Mouse (Mus musculus) bone marrow macrophage, adult 2 months (primary cell): ENCODE data around the gene Nudcd3. TPM values are rescaled to one million over a fixed set of nuclear protein-coding genes. Genes with fewer than 3 reads are reported as not detected.

ENCODE experiments used
- H3K27ac ChIP-seq: 2 replicates; pipeline ENCODE4 v1.5.1; 2012; ENCODE audit warnings: low read depth, low read length; ENCODE audit not compliant: insufficient read depth
- H3K4me1 ChIP-seq: 2 replicates; pipeline ENCODE4 v1.6.1; 2012; ENCODE audit warnings: low read length; ENCODE audit not compliant: control insufficient read depth, insufficient read depth
- H3K4me3 ChIP-seq: 2 replicates; pipeline ENCODE4 v1.5.1; 2012; ENCODE audit warnings: mild to moderate bottlenecking, low read length, moderate library complexity; ENCODE audit not compliant: insufficient read depth
- CTCF ChIP-seq: IDR thresholded peaks from 2 replicates; pipeline ENCODE4 v1.5.1; 2012; ENCODE audit warnings: low read depth, mild to moderate bottlenecking, low read length, moderate library complexity
- POLR2A ChIP-seq: IDR thresholded peaks from 2 replicates; pipeline ENCODE4 v1.6.1; 2012; ENCODE audit warnings: mild to moderate bottlenecking, low read depth, low read length, borderline replicate concordance
- polyA plus RNA-seq: library from polyadenylated mRNA; stranded (reverse); fragments of >200 nt; gene quantifications from 2 replicates; pipeline ENCODE4 v1.2.4, GENCODE M21; 2012; ENCODE audit not compliant: missing spikeins, insufficient read depth, insufficient read length

Nudcd3 gene
- 30.6 and 35.0 TPM in 2 replicates for polyA plus RNA-seq

GRCm38 (mm10) chr11:6200087-6200569 lies at the start of gene Nudcd3:
Nudcd3 (minus strand) TSS chr11:6200415.
- TF ChIP-seq CTCF (no peak), POLR2A (no peak)
- Histone ChIP-seq H3K4me3 (peak within 1 kb of the TSS; percentile 95), H3K27ac (peak within 1 kb of the TSS; percentile 97), H3K4me1 (peaks cover 20% of the 10 kb centered on the region)

DNA sequence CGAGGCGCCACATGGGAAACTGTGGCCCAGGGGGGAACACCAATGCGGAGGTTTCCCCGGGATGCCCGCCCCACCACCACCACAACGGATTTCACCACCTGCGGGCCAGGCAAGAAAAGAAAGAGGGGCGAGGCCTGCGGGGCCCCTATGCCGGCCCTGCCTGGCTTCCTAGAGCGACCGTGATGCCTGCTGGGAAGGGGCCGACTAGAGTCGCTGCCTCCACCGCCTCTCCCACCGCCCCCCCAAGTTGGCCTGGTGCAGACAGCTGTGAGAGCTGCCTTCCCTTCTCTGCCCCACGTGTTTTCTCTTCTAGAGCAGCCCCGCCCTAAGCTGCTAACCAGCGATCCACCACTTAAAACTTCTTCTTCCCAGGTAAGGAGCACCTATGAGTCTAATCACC lies 44.5 kb upstream of the Nudcd3 start:
- Histone ChIP-seq H3K27ac (no peak overlapping the region), H3K4me3 (no peak overlapping the region), H3K4me1 (no peaks in the 10 kb centered on the region)
- TF ChIP-seq CTCF = no peak
- TF ChIP-seq POLR2A = no peak

DNA sequence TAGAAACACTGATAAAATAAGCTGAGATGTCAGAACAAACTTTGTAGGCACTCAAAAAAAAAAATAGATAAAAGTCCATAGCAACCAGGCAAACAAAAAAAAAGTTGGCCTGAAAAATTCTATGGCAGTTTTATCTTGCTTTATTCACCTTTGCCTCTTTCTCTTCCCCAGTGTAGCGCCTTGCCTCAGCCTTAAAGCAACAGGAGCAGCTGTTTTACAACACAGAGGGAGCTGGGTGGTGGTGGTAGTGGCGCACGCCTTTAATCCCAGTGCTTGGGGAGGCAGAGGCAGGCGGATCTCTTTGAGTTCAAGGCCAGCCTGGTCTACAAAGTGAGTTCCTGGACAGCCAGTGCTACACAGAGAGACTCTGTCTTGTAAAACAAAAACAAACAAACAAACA lies 32.8 kb upstream of the Nudcd3 start:
- Histone ChIP-seq H3K27ac (no peak overlapping the region), H3K4me1 (no peaks in the 10 kb centered on the region), H3K4me3 (no peak overlapping the region)
- TF ChIP-seq POLR2A (no peak), CTCF (no peak)

DNA sequence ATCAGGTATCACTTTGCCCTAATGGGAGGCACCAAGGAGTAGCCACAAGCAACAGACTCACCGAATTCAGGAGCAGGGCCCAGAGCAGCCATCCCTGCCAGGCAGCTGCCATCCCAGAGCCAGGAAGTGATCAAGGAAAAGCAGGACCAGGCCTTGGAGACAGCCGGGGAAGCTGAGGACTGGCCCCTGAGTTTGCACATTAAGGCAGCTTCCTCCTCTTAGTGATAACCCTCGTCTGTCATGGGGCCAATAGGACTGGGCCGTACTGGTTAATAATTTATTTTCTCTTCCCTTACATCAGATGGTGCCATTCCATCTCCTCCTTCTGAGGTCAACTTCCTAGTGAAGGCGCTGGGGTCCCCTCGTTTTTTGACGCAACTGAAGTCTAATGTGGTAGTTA lies 29.8 kb upstream of the Nudcd3 start, which contains the start of gene Npc1l1:
TSS of gene Npc1l1 (minus strand) at position 132 of the 400 bp plus-strand sequence.
- no peak within 1 kb of the TSS for H3K4me3 ChIP-seq
- no peaks in the 10 kb centered on the region for H3K4me1 ChIP-seq
- TF ChIP-seq CTCF (no peak), POLR2A (no peak)
- no peak within 1 kb of the TSS for H3K27ac ChIP-seq

DNA sequence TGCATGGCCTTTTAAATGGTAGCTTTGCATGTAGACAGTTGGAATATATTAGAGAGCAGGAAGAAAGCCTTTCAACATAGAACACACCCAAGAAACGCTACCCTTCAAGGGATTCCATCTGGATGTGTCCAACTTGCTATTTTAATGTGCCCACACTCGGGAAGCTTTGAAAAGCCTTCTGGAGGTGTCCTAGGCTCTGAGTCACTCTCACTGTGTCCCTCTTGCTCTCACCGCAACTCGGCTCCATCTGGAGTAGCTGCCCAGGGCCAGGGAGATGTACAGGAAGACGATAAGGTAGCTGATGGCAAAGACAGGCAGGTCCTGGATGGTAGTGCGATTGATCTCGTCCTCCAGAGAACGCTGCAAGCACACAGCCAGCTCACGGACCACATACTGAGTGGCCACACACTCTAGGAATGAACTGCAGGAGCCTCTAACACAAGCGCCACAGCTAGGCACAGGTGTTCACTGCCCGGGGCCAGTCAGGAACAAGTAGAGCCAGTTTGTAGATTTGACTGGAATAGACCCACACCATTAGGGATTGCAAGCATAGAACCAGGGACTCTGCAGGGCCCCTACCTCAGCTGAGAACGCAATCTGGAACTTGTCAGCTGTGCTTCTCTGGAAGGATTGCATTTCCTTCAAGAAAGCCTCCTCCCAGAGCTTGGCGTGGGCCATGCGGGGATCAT lies 24.5 kb upstream of the Nudcd3 start:
- H3K4me3 ChIP-seq = no peak overlapping the region
- no peaks in the 10 kb centered on the region for H3K4me1 ChIP-seq
- H3K27ac ChIP-seq = no peak overlapping the region
- TF ChIP-seq CTCF = no peak
- TF ChIP-seq POLR2A = no peak

DNA sequence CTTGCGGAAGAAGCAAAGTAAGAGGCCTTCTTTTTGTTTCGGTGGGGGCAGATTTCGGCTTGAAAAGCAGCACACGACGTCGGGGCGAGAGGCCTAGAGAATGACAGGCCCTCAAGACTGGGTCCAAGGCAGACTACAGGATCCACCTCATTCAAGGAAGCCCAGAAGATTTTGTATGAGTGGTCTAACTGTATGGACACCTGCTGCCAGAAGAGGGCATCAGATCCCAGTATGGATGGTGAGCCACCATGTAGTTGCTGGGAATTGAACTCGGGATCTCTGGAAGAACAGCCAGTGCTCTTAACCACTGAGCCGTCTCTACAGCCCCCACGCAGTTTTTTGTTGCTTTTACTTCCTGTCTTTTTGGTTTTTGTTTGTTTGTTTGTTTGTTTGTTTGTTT lies 22.0 kb upstream of the Nudcd3 start:
- Histone ChIP-seq H3K27ac (no peak overlapping the region), H3K4me1 (no peaks in the 10 kb centered on the region), H3K4me3 (no peak overlapping the region)
- TF ChIP-seq CTCF (no peak), POLR2A (no peak)

- TF ChIP-seq CTCF (no peak), POLR2A (no peak)
- Histone ChIP-seq H3K4me3 (no peak overlapping the region), H3K27ac (no peak overlapping the region)
Observed at GRCm38 (mm10) chr11:6219967-6220366, 19.8 kb upstream of the Nudcd3 start.

GRCm38 (mm10) chr11:6218189-6218896 lies 18.1 kb upstream of the Nudcd3 start:
- Histone ChIP-seq H3K4me3 (no peak overlapping the region), H3K4me1 (no peaks in the 10 kb centered on the region), H3K27ac (no peak overlapping the region)
- TF ChIP-seq CTCF = no peak
- TF ChIP-seq POLR2A = no peak

More at GRCm38 (mm10) chr11:6219967-6220366, 19.8 kb upstream of the Nudcd3 start:
- no peaks in the 10 kb centered on the region for H3K4me1 ChIP-seq

GRCm38 (mm10) chr11:6216834-6217233 lies 16.6 kb upstream of the Nudcd3 start:
- Histone ChIP-seq H3K4me3 (no peak overlapping the region), H3K27ac (no peak overlapping the region), H3K4me1 (no peaks in the 10 kb centered on the region)
- TF ChIP-seq POLR2A = no peak
- no peak for TF ChIP-seq CTCF

DNA sequence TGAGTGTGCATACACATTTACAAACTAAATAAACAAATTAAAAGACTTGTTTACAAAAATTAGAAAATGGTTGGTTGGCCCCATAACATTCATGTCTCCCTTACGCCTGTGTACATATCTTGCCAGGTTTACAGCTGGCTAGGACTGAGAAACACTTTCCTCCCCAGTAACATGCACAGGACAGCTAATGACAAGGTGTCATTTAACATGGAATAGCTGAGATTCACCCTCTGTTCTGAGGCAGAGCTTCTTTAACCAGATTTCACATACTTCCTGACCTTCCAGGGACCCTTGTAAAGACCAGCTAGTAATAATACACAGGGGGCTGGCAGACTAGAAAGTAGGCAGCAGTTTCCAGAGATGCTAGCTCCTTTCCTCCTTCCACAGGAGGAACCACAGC lies 7.9 kb upstream of the Nudcd3 start:
- H3K27ac ChIP-seq = no peak overlapping the region
- no peaks in the 10 kb centered on the region for H3K4me1 ChIP-seq
- H3K4me3 ChIP-seq = no peak overlapping the region
- TF ChIP-seq CTCF = no peak
- no peak for TF ChIP-seq POLR2A
